Mouse (Mus musculus): ENCODE data around the gene Vipr1.
A peak's percentile ranks its signal among the peaks of the same experiment; 100 is the strongest.

The Vipr1 gene

GRCm38 (mm10) chr9:121681191-121681590, 38.7 kb downstream of the Vipr1 start:
- DNase-seq: no peak

- DNase-seq: no peak
Measured at GRCm38 (mm10) chr9:121682037-121682680, 39.6 kb downstream of the Vipr1 start.

- DNase-seq: no peak
Measured at GRCm38 (mm10) chr9:121684702-121685101, 42.2 kb downstream of the Vipr1 start.

- no peak for DNase-seq
Measured at GRCm38 (mm10) chr9:121690200-121690651, 47.7 kb downstream of the Vipr1 start.

GRCm38 (mm10) chr9:121690734-121691133, 48.2 kb downstream of the Vipr1 start:
- no peak for DNase-seq

GRCm38 (mm10) chr9:121694736-121695135, 52.2 kb downstream of the Vipr1 start:
- DNase-seq: no peak

- DNase-seq: no peak
Measured at GRCm38 (mm10) chr9:121696626-121697025, 54.1 kb downstream of the Vipr1 start.

GRCm38 (mm10) chr9:121697150-121698049, 54.9 kb downstream of the Vipr1 start:
- peak; percentile 71 for DNase-seq

- DNase-seq: no peak
Measured at GRCm38 (mm10) chr9:121704261-121704645, 61.7 kb downstream of the Vipr1 start.

- peak; percentile 94 for DNase-seq
Measured at GRCm38 (mm10) chr9:121704646-121705625, 62.4 kb downstream of the Vipr1 start, which contains the start of gene Sec22c. Gene Sec22c (minus strand): TSS chr9:121705490.

GRCm38 (mm10) chr9:121706029-121706675, 63.6 kb downstream of the Vipr1 start:
- no peak for DNase-seq

- no peak for DNase-seq
Measured at GRCm38 (mm10) chr9:121707801-121708200, 65.3 kb downstream of the Vipr1 start.

- no peak for DNase-seq
Measured at GRCm38 (mm10) chr9:121708506-121709486, 66.3 kb downstream of the Vipr1 start.

- peak; percentile 99 for DNase-seq
Measured at GRCm38 (mm10) chr9:121709898-121710583, 67.5 kb downstream of the Vipr1 start, which contains the start of gene Ss18l2. Gene Ss18l2 (plus strand): TSS chr9:121710329.

GRCm38 (mm10) chr9:121710584-121710975, 68.1 kb downstream of the Vipr1 start:
- no peak for DNase-seq

- no peak for DNase-seq
Measured at GRCm38 (mm10) chr9:121717048-121717447, 74.5 kb downstream of the Vipr1 start.

- DNase-seq: no peak
Measured at GRCm38 (mm10) chr9:121718070-121718705, 75.7 kb downstream of the Vipr1 start.

- peak; percentile 97 for DNase-seq
Measured at GRCm38 (mm10) chr9:121718792-121719318, 76.3 kb downstream of the Vipr1 start, which contains the start of gene Nktr. Gene Nktr (plus strand): TSS chr9:121719169.

All from kidney, adult 18-20 months (tissue).